Mouse (Mus musculus) left cerebral cortex, postnatal 25 days (tissue): ENCODE measurements around the gene Ispd. TPM values are rescaled to one million over a fixed set of nuclear protein-coding genes. Genes with fewer than 3 reads are reported as not detected.

ENCODE experiments used
- total RNA-seq, 2 experiments: library from RNA; stranded (reverse); gene quantifications; 2 replicates each; pipeline ENCODE4 v1.2.3; 2021

Ispd gene
- total RNA-seq, 2 experiments from 2014 or later, result 11.4 to 11.6 TPM

Other genes starting within 250 kb of the Ispd start
- gene Ankmy2, start 224.3 kb upstream of the Ispd start, total RNA-seq, result 10 to 100 TPM; 48.9 to 54.1 TPM
- gene Bzw2, start 223.4 kb upstream of the Ispd start, total RNA-seq, result 10 to 100 TPM; 51.7 to 52.4 TPM
- gene Lrrc72, start 128.1 kb upstream of the Ispd start, total RNA-seq, result not detected
- 1 to 10 TPM; 3.0 to 5.0 TPM for gene Sostdc1, start 67.3 kb upstream of the Ispd start, total RNA-seq
- gene D630036H23Rik, start 731 bp downstream of the Ispd start, total RNA-seq, result 1 to 10 TPM; 1.4 to 1.8 TPM